Mouse (Mus musculus) liver, embryonic 15.5 days (tissue): ENCODE data around the gene Arih2. TPM values are rescaled to one million over a fixed set of nuclear protein-coding genes. Genes with fewer than 3 reads are reported as not detected.

Experiments
- ATAC-seq: fragments of 200-750 bp; cut with Nextera tagmentation; 2 replicates; pipeline ENCODE4 v1.8.0; 2017; ENCODE audit warnings: moderate number of reproducible peaks, mild to moderate bottlenecking, moderate library complexity; ENCODE audit not compliant: insufficient read depth
- H3K27ac ChIP-seq: fragments of 300-500 bp; sonication (generic); replicated peaks from 2 replicates; pipeline ENCODE4 v1.5.1; 2015; ENCODE audit warnings: mild to moderate bottlenecking, inconsistent platforms
- H3K27me3 ChIP-seq: fragments of 300-500 bp; sonication (generic); 2 replicates; pipeline ENCODE4 v1.6.1; 2015; ENCODE audit warnings: mild to moderate bottlenecking, inconsistent platforms
- H3K36me3 ChIP-seq: fragments of 300-500 bp; sonication (generic); replicated peaks from 2 replicates; pipeline ENCODE4 v1.6.1; 2015; ENCODE audit warnings: moderate library complexity, mild to moderate bottlenecking, inconsistent platforms
- H3K4me1 ChIP-seq: fragments of 300-500 bp; sonication (generic); replicated peaks from 2 replicates; pipeline ENCODE4 v1.6.1; 2015; ENCODE audit warnings: inconsistent platforms
- H3K4me2 ChIP-seq: fragments of 300-500 bp; sonication (generic); 2 replicates; pipeline ENCODE4 v1.6.1; 2015; ENCODE audit warnings: moderate library complexity, mild to moderate bottlenecking, inconsistent platforms
- H3K4me3 ChIP-seq: fragments of 300-500 bp; sonication (generic); replicated peaks from 2 replicates; pipeline ENCODE4 v1.5.1; 2015; ENCODE audit warnings: mild to moderate bottlenecking, inconsistent platforms
- H3K9ac ChIP-seq: fragments of 300-500 bp; sonication (generic); 2 replicates; pipeline ENCODE4 v1.6.1; 2015; ENCODE audit warnings: moderate library complexity, mild to moderate bottlenecking, inconsistent platforms
- H3K9me3 ChIP-seq: fragments of 300-500 bp; sonication (generic); replicated peaks from 2 replicates; pipeline ENCODE4 v1.6.1; 2016; ENCODE audit warnings: inconsistent platforms
- WGBS: fragments of 180-500 bp; shearing (Covaris S2); methylation state at CpG from one replicate; pipeline ENCODE4 v1.1.7; 2015; ENCODE audit warnings: mixed read lengths; ENCODE audit not compliant: insufficient replicate concordance; 5-methylcytosine and 5-hydroxymethylcytosine counted together
- microRNA counts: library from miRNA; unstranded; fragments of <30 nt; microRNA quantifications from one replicate; lab custom pipeline; 2016
- microRNA-seq: library from miRNA; unstranded; fragments of <30 nt; microRNA quantifications from one replicate; pipeline ENCODE4, GENCODE M21; 2016
- polyA plus RNA-seq: library from polyadenylated mRNA; unstranded; fragments of >200 nt; fragmentation: Nextera tagmentation; extraction: Ambion mirVana; gene quantifications from 2 replicates; pipeline ENCODE4 v1.2.1, GENCODE M21; 2015

Arih2 gene
- polyA plus RNA-seq, 1 experiment from 2014 or later, result 29.7 TPM

DNA sequence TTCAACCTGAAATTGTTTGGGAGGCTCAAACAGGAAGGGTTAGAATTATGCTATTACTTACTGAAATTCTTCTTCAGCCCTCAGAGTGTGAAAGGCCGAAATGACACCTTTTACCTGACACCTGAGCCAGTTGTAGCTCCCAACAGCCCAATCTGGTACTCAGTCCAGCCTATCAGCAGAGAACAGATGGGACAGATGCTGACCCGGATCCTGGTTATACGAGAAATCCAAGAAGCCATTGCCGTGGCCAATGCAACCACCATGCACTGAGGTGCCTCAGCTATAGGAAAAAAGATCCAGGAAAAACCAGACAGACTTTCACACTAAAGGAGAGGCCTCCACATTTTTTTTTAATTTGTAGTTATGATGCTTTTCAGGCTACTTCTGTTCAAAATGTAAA is 90.0 kb downstream of the Arih2 start:
- H3K9me3 ChIP-seq, result no peaks in the 10 kb centered on the region
- peaks cover 32% of the 10 kb centered on the region for H3K4me1 ChIP-seq
- 71% methylated on average over 4 of the region's 4 CpGs for WGBS
- no peak for ATAC-seq
- H3K27me3 ChIP-seq, result no peaks in the 10 kb centered on the region
- H3K4me3 ChIP-seq, result no peak overlapping the region
- no peak overlapping the region for H3K4me2 ChIP-seq
- H3K9ac ChIP-seq, result no peak overlapping the region
- peaks cover 84% of the 10 kb centered on the region for H3K36me3 ChIP-seq
- no peak overlapping the region for H3K27ac ChIP-seq

MicroRNAs encoded within 50 kb of the gene (microRNA counts, 519-probe panel; counts per million panel counts)
- microRNA mmu-miR-191 (lab: Ali Mortazavi, UCI) (3,312 counts per million, percentile 66 among the panel's probes with 10 or more counts), microRNA mmu-miR-425 (lab: Ali Mortazavi, UCI) (3,361 counts per million, percentile 68 among the panel's probes with 10 or more counts)

Small RNA genes within 50 kb of the gene (microRNA-seq; reads per million reads assigned to microRNA genes)
- not detected for gene Gm24083
- not detected for gene Gm26298
- gene Mir191, result not detected
- gene Mir425, result 5,138 reads per million, percentile 88 among the genes with 10 or more reads in this experiment

Other genes with a start within 250 kb of the Arih2 start
- 0.03 and 0.17 TPM in 2 replicates for gene Ccdc36, start 220.9 kb downstream of the Arih2 start, polyA plus RNA-seq
- not detected in 2 replicates for gene BC048562, start 212.9 kb downstream of the Arih2 start, polyA plus RNA-seq
- gene Ccdc71, start 188.9 kb downstream of the Arih2 start, polyA plus RNA-seq, result 18.7 and 19.4 TPM in 2 replicates
- gene Klhdc8b, start 187.8 kb downstream of the Arih2 start, polyA plus RNA-seq, result 12.5 and 15.9 TPM in 2 replicates
- gene Lamb2, start 169.7 kb downstream of the Arih2 start, polyA plus RNA-seq, result 8.5 and 9.0 TPM in 2 replicates
- 26.1 and 31.1 TPM in 2 replicates for gene Usp19, start 158.8 kb downstream of the Arih2 start, polyA plus RNA-seq
- 52.6 and 61.9 TPM in 2 replicates for gene Qars, start 141.7 kb downstream of the Arih2 start, polyA plus RNA-seq
- 43.0 and 43.5 TPM in 2 replicates for gene Qrich1, start 132.6 kb downstream of the Arih2 start, polyA plus RNA-seq
- gene Impdh2, start 89.1 kb downstream of the Arih2 start, polyA plus RNA-seq, result 91.3 and 93.7 TPM in 2 replicates
- 25.6 and 26.2 TPM in 2 replicates for gene Ndufaf3, start 82.0 kb downstream of the Arih2 start, polyA plus RNA-seq
- 29.2 and 34.2 TPM in 2 replicates for gene Dalrd3, start 79.5 kb downstream of the Arih2 start, polyA plus RNA-seq
- gene Wdr6, start 70.6 kb downstream of the Arih2 start, polyA plus RNA-seq, result 11.4 and 12.1 TPM in 2 replicates
- 0.36 and 0.41 TPM in 2 replicates for gene P4htm, start 51.7 kb downstream of the Arih2 start, polyA plus RNA-seq
- gene Slc25a20, start 12.7 kb upstream of the Arih2 start, polyA plus RNA-seq, result 25.4 and 26.8 TPM in 2 replicates
- 9.5 and 10.3 TPM in 2 replicates for gene Prkar2a, start 39.9 kb upstream of the Arih2 start, polyA plus RNA-seq
- 11.6 and 12.9 TPM in 2 replicates for gene Ip6k2, start 134.4 kb upstream of the Arih2 start, polyA plus RNA-seq
- 3.9 and 9.1 TPM in 2 replicates for gene Nckipsd, start 159.0 kb upstream of the Arih2 start, polyA plus RNA-seq
- 0.15 and 0.16 TPM in 2 replicates for gene Celsr3, start 176.9 kb upstream of the Arih2 start, polyA plus RNA-seq
- 6.3 and 6.5 TPM in 2 replicates for gene Slc26a6, start 203.9 kb upstream of the Arih2 start, polyA plus RNA-seq